Mouse (Mus musculus): Measurements from ENCODE around the gene Fam135a.

DNA sequence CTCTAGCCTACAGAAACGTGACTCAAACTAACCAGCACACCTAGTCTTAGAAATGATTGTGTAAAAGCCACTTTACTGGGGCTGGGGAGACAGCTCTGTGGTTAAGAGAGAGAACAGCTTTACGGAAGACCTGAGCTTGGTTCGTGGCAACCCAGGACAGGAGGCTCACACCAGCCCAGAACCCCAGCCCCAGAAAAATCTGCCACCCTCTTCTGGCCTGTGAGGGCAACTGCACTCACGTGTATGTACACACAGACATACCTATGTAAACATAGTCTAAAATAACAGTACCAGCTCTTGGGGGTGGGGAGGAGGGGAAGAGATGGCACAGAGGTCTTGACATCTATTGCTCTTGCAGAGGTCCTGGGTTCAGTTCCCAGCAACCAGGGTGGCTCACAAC, 104.7 kb downstream of the Fam135a start:
- no peak for TF ChIP-seq CTCF (IDR thresholded peaks at IDR 0.05)
- no peak for TF ChIP-seq POLR2A (IDR thresholded peaks at IDR 0.05; ENCODE audit: insufficient read depth, low read depth, low read length)
